Mouse (Mus musculus) adrenal gland, adult 8-10 months (tissue): ENCODE results near the gene Cep72. TPM values are rescaled to one million over a fixed set of nuclear protein-coding genes. Genes with fewer than 3 reads are reported as not detected.

ENCODE experiments used
- total RNA-seq, 4 experiments: library from RNA; stranded (reverse); gene quantifications; 2 replicates each; pipeline ENCODE4 v1.2.4; 2022

Cep72 gene
- total RNA-seq, 4 experiments from 2014 or later = 3.9 to 11.5 (median 7.5) TPM

Other genes with a start within 250 kb of the Cep72 start
- 1 to 10 TPM; 2.5 to 3.7 (median 2.7) TPM for gene Nkd2, start 214.7 kb downstream of the Cep72 start, total RNA-seq
- gene Trip13, start 124.5 kb downstream of the Cep72 start, total RNA-seq = 1 to 10 TPM in 3 of 4 experiments, under 1 TPM in 1; 0.87 to 1.6 (median 1.2) TPM
- gene Brd9, start 124.5 kb downstream of the Cep72 start, total RNA-seq = 10 to 100 TPM; 29.7 to 53.5 (median 41.0) TPM
- gene Zdhhc11, start 98.4 kb downstream of the Cep72 start, total RNA-seq = not detected
- 10 to 100 TPM in 3 of 4 experiments, 1 to 10 TPM in 1; 8.2 to 16.4 (median 14.6) TPM for gene Tppp, start 52.9 kb downstream of the Cep72 start, total RNA-seq
- 1 to 10 TPM in 1 of 4 experiments, under 1 TPM in 3; 0.40 to 1.1 (median 0.56) TPM for gene Slc9a3, start 59.2 kb upstream of the Cep72 start, total RNA-seq
- gene Exoc3, start 146.4 kb upstream of the Cep72 start, total RNA-seq = 10 to 100 TPM; 63.0 to 79.3 (median 72.3) TPM
- 1 to 10 TPM; 1.5 to 4.3 (median 2.9) TPM for gene Ahrr, start 230.0 kb upstream of the Cep72 start, total RNA-seq